Mouse (Mus musculus): ENCODE results near the gene Kcnh1. TPM values are rescaled to one million over a fixed set of nuclear protein-coding genes. Genes with fewer than 3 reads are reported as not detected.
A peak's percentile ranks its signal among the peaks of the same experiment; 100 is the strongest.

The Kcnh1 gene
- 0.46 and 0.85 TPM in 2 replicates for polyA plus RNA-seq (2012; rRNA removed)

DNA sequence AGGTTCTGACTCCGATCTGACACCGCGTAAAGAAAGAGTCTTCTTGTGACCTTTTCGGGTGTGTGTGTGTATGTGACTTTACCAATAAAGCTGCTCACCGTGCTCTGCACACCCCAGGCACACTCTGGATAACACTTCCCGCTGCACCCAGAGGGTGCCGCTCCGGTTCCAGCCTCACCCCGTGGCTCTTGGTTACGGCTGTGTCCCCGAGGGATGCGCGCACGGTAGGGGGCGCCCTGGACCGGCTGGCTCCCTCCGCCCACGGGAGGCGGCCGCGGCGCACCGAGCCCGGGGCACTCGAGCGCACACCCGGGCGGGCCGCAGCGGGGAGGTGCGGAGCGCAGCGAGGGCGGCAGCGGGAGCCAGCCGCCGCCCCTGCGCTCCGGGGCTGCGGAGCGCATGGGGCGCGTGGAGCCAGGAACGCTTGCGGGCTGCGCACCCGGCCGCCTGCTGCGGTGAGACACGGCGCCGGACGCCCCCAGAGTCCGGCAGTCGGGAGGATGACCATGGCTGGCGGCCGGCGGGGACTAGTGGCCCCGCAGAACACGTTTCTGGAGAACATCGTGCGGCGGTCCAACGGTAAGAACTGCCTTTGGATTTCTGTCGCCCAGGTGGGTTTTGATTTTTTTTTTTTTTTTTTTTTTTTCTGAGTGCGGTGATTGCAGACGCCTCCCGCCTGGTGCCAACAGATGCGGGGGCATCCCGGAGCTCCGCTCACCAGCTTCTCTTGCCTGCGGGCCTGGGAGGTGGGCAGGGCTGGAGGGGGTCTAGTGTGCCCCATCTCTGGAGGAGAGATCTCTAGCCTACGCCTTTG, at the start of gene Kcnh1:
Kcnh1 (plus strand) TSS at position 267 of the 814 bp plus-strand sequence.
- DNase-seq (ENCODE audit: low read depth in 1 of 2, low spot score in 2 of 2): peak in 1 of 2 experiments; percentile 57
- no peaks in the 10 kb centered on the region; the same call in 1 of the 2 replicates for H3K4me1 ChIP-seq (ENCODE audit: control insufficient read depth, insufficient read depth, insufficient read length)
- H3K27ac ChIP-seq (ENCODE audit: insufficient read depth, low read length): no peak within 1 kb of the TSS
- 4% methylated on average over 69 of the region's 73 CpGs for WGBS
- H3K36me3 ChIP-seq (ENCODE audit: control insufficient read depth, insufficient read depth, low read length): no peaks in the 10 kb centered on the region
- H3K27me3 ChIP-seq (ENCODE audit: control insufficient read depth, insufficient read depth, low read length): peaks cover 6% of the 10 kb centered on the region; the same call in 1 of the 2 replicates
- no peak within 1 kb of the TSS; the same call in 1 of the 2 replicates for H3K4me3 ChIP-seq (ENCODE audit: extremely low read depth, insufficient read depth, insufficient read length)
- TF ChIP-seq CTCF (IDR thresholded peaks at IDR 0.05; ENCODE audit: extremely low read depth, insufficient read depth, insufficient read length, insufficient replicate concordance): peak; percentile 30; the same call in 1 of the 2 replicates
- TF ChIP-seq POLR2A (IDR thresholded peaks at IDR 0.05; ENCODE audit: low read depth, low read length): no peak

- Histone ChIP-seq H3K36me3 (ENCODE audit: control insufficient read depth, insufficient read depth, low read length) (no peaks in the 10 kb centered on the region), H3K4me1 (ENCODE audit: control insufficient read depth, insufficient read depth, insufficient read length) (no peaks in the 10 kb centered on the region), H3K27ac (ENCODE audit: insufficient read depth, low read length) (no peak overlapping the region), H3K27me3 (ENCODE audit: control insufficient read depth, insufficient read depth, low read length) (no peaks in the 10 kb centered on the region), H3K4me3 (ENCODE audit: extremely low read depth, insufficient read depth, insufficient read length) (no peak overlapping the region)
- 23% methylated on average over 4 of the region's 4 CpGs for WGBS
- TF ChIP-seq POLR2A (IDR thresholded peaks at IDR 0.05; ENCODE audit: low read depth, low read length): no peak
- no peak for TF ChIP-seq CTCF (IDR thresholded peaks at IDR 0.05; ENCODE audit: extremely low read depth, insufficient read depth, insufficient read length, insufficient replicate concordance)
- DNase-seq (ENCODE audit: low read depth in 1 of 2, low spot score in 2 of 2): no peak
These were observed 39.4 kb upstream of the Kcnh1 start for GRCm38 (mm10) chr1:192151179-192151578.

GRCm38 (mm10) chr1:192171477-192171876, 19.1 kb upstream of the Kcnh1 start:
- TF ChIP-seq CTCF (IDR thresholded peaks at IDR 0.05; ENCODE audit: extremely low read depth, insufficient read depth, insufficient read length, insufficient replicate concordance) (no peak), POLR2A (IDR thresholded peaks at IDR 0.05; ENCODE audit: low read depth, low read length) (no peak)
- DNase-seq (ENCODE audit: low read depth in 1 of 2, low spot score in 2 of 2): no peak
- no peak overlapping the region for H3K27ac ChIP-seq (ENCODE audit: insufficient read depth, low read length)
- H3K36me3 ChIP-seq (ENCODE audit: control insufficient read depth, insufficient read depth, low read length): no peaks in the 10 kb centered on the region
- 88% methylated on average over 3 of the region's 3 CpGs for WGBS
- peaks cover 2% of the 10 kb centered on the region; the same call in 1 of the 2 replicates for H3K4me1 ChIP-seq (ENCODE audit: control insufficient read depth, insufficient read depth, insufficient read length)
- H3K4me3 ChIP-seq (ENCODE audit: extremely low read depth, insufficient read depth, insufficient read length): no peak overlapping the region
- no peaks in the 10 kb centered on the region for H3K27me3 ChIP-seq (ENCODE audit: control insufficient read depth, insufficient read depth, low read length)

- no peak overlapping the region for H3K4me3 ChIP-seq (ENCODE audit: extremely low read depth, insufficient read depth, insufficient read length)
- TF ChIP-seq CTCF (IDR thresholded peaks at IDR 0.05; ENCODE audit: extremely low read depth, insufficient read depth, insufficient read length, insufficient replicate concordance) (no peak), POLR2A (IDR thresholded peaks at IDR 0.05; ENCODE audit: low read depth, low read length) (no peak)
- H3K36me3 ChIP-seq (ENCODE audit: control insufficient read depth, insufficient read depth, low read length): no peaks in the 10 kb centered on the region
- H3K4me1 ChIP-seq (ENCODE audit: control insufficient read depth, insufficient read depth, insufficient read length): no peaks in the 10 kb centered on the region
- DNase-seq (ENCODE audit: low read depth in 1 of 2, low spot score in 2 of 2): no peak
- WGBS: 74% methylated on average over 3 of the region's 3 CpGs
- no peaks in the 10 kb centered on the region for H3K27me3 ChIP-seq (ENCODE audit: control insufficient read depth, insufficient read depth, low read length)
- no peak overlapping the region for H3K27ac ChIP-seq (ENCODE audit: insufficient read depth, low read length)
These were observed 10.7 kb upstream of the Kcnh1 start for GRCm38 (mm10) chr1:192179877-192180276.

GRCm38 (mm10) chr1:192181696-192182257, 8.8 kb upstream of the Kcnh1 start:
- TF ChIP-seq POLR2A (IDR thresholded peaks at IDR 0.05; ENCODE audit: low read depth, low read length): no peak
- no peak for TF ChIP-seq CTCF (IDR thresholded peaks at IDR 0.05; ENCODE audit: extremely low read depth, insufficient read depth, insufficient read length, insufficient replicate concordance)
- H3K36me3 ChIP-seq (ENCODE audit: control insufficient read depth, insufficient read depth, low read length): no peaks in the 10 kb centered on the region
- 87% methylated on average over 4 of the region's 4 CpGs for WGBS
- no peak for DNase-seq (ENCODE audit: low read depth in 1 of 2, low spot score in 2 of 2)
- no peaks in the 10 kb centered on the region for H3K27me3 ChIP-seq (ENCODE audit: control insufficient read depth, insufficient read depth, low read length)
- H3K4me3 ChIP-seq (ENCODE audit: extremely low read depth, insufficient read depth, insufficient read length): no peak overlapping the region
- no peak overlapping the region for H3K27ac ChIP-seq (ENCODE audit: insufficient read depth, low read length)
- no peaks in the 10 kb centered on the region for H3K4me1 ChIP-seq (ENCODE audit: control insufficient read depth, insufficient read depth, insufficient read length)

- Histone ChIP-seq H3K27me3 (ENCODE audit: control insufficient read depth, insufficient read depth, low read length) (peaks cover 6% of the 10 kb centered on the region; the same call in 1 of the 2 replicates), H3K27ac (ENCODE audit: insufficient read depth, low read length) (no peak overlapping the region), H3K36me3 (ENCODE audit: control insufficient read depth, insufficient read depth, low read length) (no peaks in the 10 kb centered on the region), H3K4me3 (ENCODE audit: extremely low read depth, insufficient read depth, insufficient read length) (no peak overlapping the region), H3K4me1 (ENCODE audit: control insufficient read depth, insufficient read depth, insufficient read length) (no peaks in the 10 kb centered on the region; the same call in 1 of the 2 replicates)
- TF ChIP-seq POLR2A (IDR thresholded peaks at IDR 0.05; ENCODE audit: low read depth, low read length) (no peak), CTCF (IDR thresholded peaks at IDR 0.05; ENCODE audit: extremely low read depth, insufficient read depth, insufficient read length, insufficient replicate concordance) (no peak)
- 13% methylated on average over 4 of the region's 4 CpGs for WGBS
- no peak for DNase-seq (ENCODE audit: low read depth in 1 of 2, low spot score in 2 of 2)
These were observed 1.5 kb upstream of the Kcnh1 start for GRCm38 (mm10) chr1:192189056-192189455.
